Mouse (Mus musculus): ENCODE results near the gene Proser2. TPM values are rescaled to one million over a fixed set of nuclear protein-coding genes. Genes with fewer than 3 reads are reported as not detected.

The Proser2 gene
- polyA plus RNA-seq, 1 experiment from 2014 or later, result 17.5 TPM

- no peak for ATAC-seq (ENCODE audit: insufficient number of reproducible peaks, low FRiP score, low TSS enrichment, low read depth)
- 77% methylated on average over 10 of the region's 10 CpGs for WGBS
Measured at GRCm38 (mm10) chr2:6060071-6060804, 69.8 kb downstream of the Proser2 start.

DNA sequence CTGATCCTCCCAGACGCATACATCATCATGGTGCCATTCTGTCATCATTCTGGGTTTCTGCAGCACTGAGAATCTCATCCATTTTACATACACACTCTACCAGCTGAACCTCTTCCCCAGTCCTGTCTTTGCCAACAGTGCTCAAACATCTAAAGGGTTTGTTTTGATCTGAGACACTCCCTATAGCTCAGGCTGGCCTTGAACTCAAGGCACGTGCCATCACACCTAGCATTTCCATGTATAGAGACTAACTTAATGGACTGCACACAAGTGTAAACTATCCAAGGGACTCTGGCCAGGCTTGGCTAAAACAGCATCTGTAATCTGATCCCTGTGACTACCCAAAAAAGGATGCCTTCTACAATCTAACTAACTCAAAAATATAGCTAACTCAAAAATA is 70.7 kb downstream of the Proser2 start:
- Histone ChIP-seq H3K9ac (no peak overlapping the region), H3K4me3 (no peak overlapping the region), H3K9me3 (no peaks in the 10 kb centered on the region), H3K4me1 (no peaks in the 10 kb centered on the region), H3K27ac (no peak overlapping the region), H3K27me3 (no peaks in the 10 kb centered on the region), H3K4me2 (no peak overlapping the region), H3K36me3 (peaks cover 24% of the 10 kb centered on the region)
- no peak for ATAC-seq (ENCODE audit: insufficient number of reproducible peaks, low FRiP score, low TSS enrichment, low read depth)
- WGBS, result 81% methylated on average over 2 of the region's 2 CpGs

More at GRCm38 (mm10) chr2:6060071-6060804, 69.8 kb downstream of the Proser2 start:
- no peak overlapping the region for H3K4me2 ChIP-seq
- H3K27me3 ChIP-seq, result no peaks in the 10 kb centered on the region
- no peak overlapping the region for H3K4me3 ChIP-seq
- H3K9ac ChIP-seq, result no peak overlapping the region
- H3K4me1 ChIP-seq, result no peaks in the 10 kb centered on the region
- no peaks in the 10 kb centered on the region for H3K9me3 ChIP-seq
- H3K27ac ChIP-seq, result no peak overlapping the region
- peaks cover 14% of the 10 kb centered on the region for H3K36me3 ChIP-seq

GRCm38 (mm10) chr2:6056518-6056917 is 73.5 kb downstream of the Proser2 start:
- H3K27me3 ChIP-seq, result no peaks in the 10 kb centered on the region
- H3K9ac ChIP-seq, result no peak overlapping the region
- H3K4me3 ChIP-seq, result no peak overlapping the region
- H3K4me1 ChIP-seq, result no peaks in the 10 kb centered on the region
- no peak for ATAC-seq (ENCODE audit: insufficient number of reproducible peaks, low FRiP score, low TSS enrichment, low read depth)
- no peak overlapping the region for H3K4me2 ChIP-seq
- H3K36me3 ChIP-seq, result peaks cover 41% of the 10 kb centered on the region
- 94% methylated on average over 3 of the region's 3 CpGs for WGBS
- no peaks in the 10 kb centered on the region for H3K9me3 ChIP-seq
- H3K27ac ChIP-seq, result no peak overlapping the region

GRCm38 (mm10) chr2:6055466-6055865 is 74.5 kb downstream of the Proser2 start:
- no peaks in the 10 kb centered on the region for H3K9me3 ChIP-seq
- no peaks in the 10 kb centered on the region for H3K4me1 ChIP-seq
- no peak for ATAC-seq (ENCODE audit: insufficient number of reproducible peaks, low FRiP score, low TSS enrichment, low read depth)
- peaks cover 51% of the 10 kb centered on the region for H3K36me3 ChIP-seq
- H3K4me2 ChIP-seq, result no peak overlapping the region
- no peak overlapping the region for H3K9ac ChIP-seq
- no peaks in the 10 kb centered on the region for H3K27me3 ChIP-seq
- H3K27ac ChIP-seq, result no peak overlapping the region
- no peak overlapping the region for H3K4me3 ChIP-seq
- WGBS, result 93% methylated on average over 11 of the region's 11 CpGs

GRCm38 (mm10) chr2:6049018-6049417 is 81.0 kb downstream of the Proser2 start:
- Histone ChIP-seq H3K9me3 (no peaks in the 10 kb centered on the region; the same call in 1 of the 2 replicates), H3K9ac (no peak overlapping the region), H3K27me3 (no peaks in the 10 kb centered on the region), H3K4me2 (no peak overlapping the region), H3K27ac (no peak overlapping the region), H3K4me3 (no peak overlapping the region), H3K4me1 (no peaks in the 10 kb centered on the region), H3K36me3 (peaks cover 54% of the 10 kb centered on the region)
- ATAC-seq (ENCODE audit: insufficient number of reproducible peaks, low FRiP score, low TSS enrichment, low read depth), result no peak
- 85% methylated on average over 3 of the region's 3 CpGs for WGBS

- ATAC-seq (ENCODE audit: insufficient number of reproducible peaks, low FRiP score, low TSS enrichment, low read depth), result no peak
- no peaks in the 10 kb centered on the region; the same call in 1 of the 2 replicates for H3K9me3 ChIP-seq
- H3K9ac ChIP-seq, result no peak overlapping the region
- no peaks in the 10 kb centered on the region for H3K27me3 ChIP-seq
- H3K4me3 ChIP-seq, result no peak overlapping the region
- H3K27ac ChIP-seq, result no peak overlapping the region
- H3K4me1 ChIP-seq, result no peaks in the 10 kb centered on the region
- peaks cover 57% of the 10 kb centered on the region for H3K36me3 ChIP-seq
- 82% methylated on average over 4 of the region's 4 CpGs for WGBS
- H3K4me2 ChIP-seq, result no peak overlapping the region
Measured at GRCm38 (mm10) chr2:6048570-6048969, 81.4 kb downstream of the Proser2 start.

Other genes starting within 250 kb of the Proser2 start
- gene Sec61a2, start 234.8 kb downstream of the Proser2 start, polyA plus RNA-seq (2015; fragmentation: Nextera tagmentation; extraction: Ambion mirVana), result 75.9 and 80.5 TPM in 2 replicates
- gene Dhtkd1, start 187.4 kb downstream of the Proser2 start, polyA plus RNA-seq (2015; fragmentation: Nextera tagmentation; extraction: Ambion mirVana), result 2.8 and 3.2 TPM in 2 replicates
- gene Upf2, start 178.7 kb downstream of the Proser2 start, polyA plus RNA-seq (2015; fragmentation: Nextera tagmentation; extraction: Ambion mirVana), result 8.6 and 10.1 TPM in 2 replicates
- gene Echdc3, start 82.8 kb upstream of the Proser2 start, polyA plus RNA-seq (2015; fragmentation: Nextera tagmentation; extraction: Ambion mirVana), result 6.0 and 6.1 TPM in 2 replicates
- 8.7 TPM in 2 replicates for gene Usp6nl, start 192.5 kb upstream of the Proser2 start, polyA plus RNA-seq (2015; fragmentation: Nextera tagmentation; extraction: Ambion mirVana)